Comparison of ENCODE assay signal across 27 mouse cellular contexts in the genomic region with DNA sequence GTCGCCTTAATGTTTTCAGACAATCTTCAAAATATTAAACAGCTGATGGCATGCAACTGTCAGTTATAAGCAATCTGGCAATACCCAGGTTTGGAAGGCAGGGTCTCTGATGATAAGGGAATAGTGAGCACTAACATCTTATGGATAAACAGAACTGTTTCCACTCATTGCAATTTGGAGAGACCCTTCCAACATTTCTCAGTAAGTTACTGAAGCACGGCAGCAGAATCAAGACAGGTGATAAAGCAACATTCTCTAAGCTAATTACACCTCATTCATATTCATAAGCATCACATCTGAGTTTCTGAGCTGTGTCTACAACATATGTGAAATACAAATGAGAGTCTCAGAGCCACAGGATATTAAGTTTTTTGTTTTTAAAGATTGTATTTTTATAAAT.
"Had no signal": no experiment of that assay in that cellular context is flagged by ENCODE, and none has a peak within 500 bp of the region (broad histone marks: within the 10 kb centered on the region; RNA-seq: fewer than 3 reads in every experiment).

No protein-coding gene starts in this region.

- H3K4me3 ChIP-seq: gastrocnemius, adult 2 months; heart, embryonic 10.5 days; heart, embryonic 12.5 days; hindbrain, embryonic 10.5 days; hindbrain, embryonic 12.5 days; intestine, embryonic 15.5 days; layer of hippocampus, adult 2 months; left cerebral cortex, adult 2 months; limb, embryonic 10.5 days; limb, embryonic 12.5 days; liver, embryonic 13.5 days had no signal

- H3K27ac ChIP-seq: gastrocnemius, adult 2 months; heart, embryonic 10.5 days; hindbrain, embryonic 10.5 days; hindbrain, embryonic 12.5 days; hindbrain, embryonic 14.5 days; intestine, embryonic 15.5 days; layer of hippocampus, adult 2 months; left cerebral cortex, adult 2 months; limb, embryonic 10.5 days; limb, embryonic 12.5 days; liver, embryonic 13.5 days had no signal

- H3K36me3 ChIP-seq: heart, embryonic 10.5 days; heart, embryonic 12.5 days; hindbrain, embryonic 10.5 days; hindbrain, embryonic 12.5 days; intestine, embryonic 15.5 days; limb, embryonic 10.5 days; limb, embryonic 12.5 days; liver, embryonic 13.5 days had no signal

- H3K4me2 ChIP-seq: heart, embryonic 12.5 days; hindbrain, embryonic 12.5 days; hindbrain, embryonic 14.5 days; intestine, embryonic 15.5 days; limb, embryonic 12.5 days; liver, embryonic 11.5 days; liver, embryonic 13.5 days had no signal

- ATAC-seq: hindbrain, embryonic 16.5 days; inflammation-experienced regulatory T-cells, adult 6 months; intestine, embryonic 15.5 days; intestine, postnatal 0 days had no signal

- DNase-seq: gastrocnemius, adult 2 months; gastrocnemius, postnatal 10 days; gastrocnemius, postnatal 25 days; heart, adult 18-20 months; heart, postnatal 10 days; heart, postnatal 4 days; kidney, adult 18-20 months; kidney, adult 8-10 months; kidney, postnatal 10 days; kidney, postnatal 25 days; kidney, postnatal 4 days; liver; liver, embryonic 13.5 days had no signal

- H3K9me3 ChIP-seq: heart, embryonic 10.5 days; heart, embryonic 12.5 days; hindbrain, embryonic 10.5 days; hindbrain, embryonic 12.5 days; intestine, embryonic 15.5 days; limb, embryonic 10.5 days; limb, embryonic 12.5 days; liver, embryonic 13.5 days had no signal

- H3K9ac ChIP-seq: heart, embryonic 12.5 days; hindbrain, embryonic 12.5 days; hindbrain, embryonic 14.5 days; intestine, embryonic 15.5 days; limb, embryonic 12.5 days; liver, embryonic 13.5 days had no signal

- H3K27me3 ChIP-seq: heart, embryonic 12.5 days; hindbrain, embryonic 12.5 days; intestine, embryonic 15.5 days; limb, embryonic 12.5 days; liver, embryonic 13.5 days had no signal

- H3K4me1 ChIP-seq: heart, embryonic 12.5 days; hindbrain, embryonic 10.5 days; hindbrain, embryonic 12.5 days; intestine, embryonic 15.5 days; limb, embryonic 10.5 days; limb, embryonic 12.5 days; liver, embryonic 13.5 days had no signal
